Mouse (Mus musculus): Measurements from ENCODE around the gene Thnsl1.

- TF ChIP-seq CTCF (IDR thresholded peaks at IDR 0.05; ENCODE audit: insufficient read depth, low read length) (no peak), POLR2A (IDR thresholded peaks at IDR 0.05; ENCODE audit: borderline replicate concordance, extremely low read depth, low read depth, low read length) (no peak)
Measured at GRCm38 (mm10) chr2:21222453-21223384, 17.2 kb downstream of the Thnsl1 start.

Data from lung, adult 2 months (tissue).